Mouse (Mus musculus): Measurements from ENCODE around the gene Gm9508.

The Gm9508 gene

DNA sequence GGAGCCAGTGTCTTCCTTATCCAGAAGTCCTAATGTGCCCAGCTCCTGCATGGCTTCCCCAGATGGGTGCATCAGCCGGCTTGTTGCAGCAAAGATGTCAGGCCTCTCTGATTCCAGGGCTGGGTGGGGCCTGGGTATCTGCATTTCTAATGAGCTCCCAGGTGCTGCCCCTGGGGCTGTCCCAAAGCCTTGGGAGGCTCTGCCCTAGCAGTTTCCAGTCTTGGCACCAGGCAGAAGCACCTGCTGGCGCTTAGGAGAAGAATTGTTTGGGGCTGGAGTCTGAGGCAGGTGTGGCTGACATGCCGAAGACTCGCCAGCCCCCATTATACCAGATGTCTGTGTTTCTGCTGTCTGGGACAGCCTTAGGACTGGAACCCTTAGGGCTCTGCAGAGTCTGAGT lies 26.3 kb downstream of the Gm9508 start:
- no peak for DNase-seq (ENCODE audit: low read depth)

DNA sequence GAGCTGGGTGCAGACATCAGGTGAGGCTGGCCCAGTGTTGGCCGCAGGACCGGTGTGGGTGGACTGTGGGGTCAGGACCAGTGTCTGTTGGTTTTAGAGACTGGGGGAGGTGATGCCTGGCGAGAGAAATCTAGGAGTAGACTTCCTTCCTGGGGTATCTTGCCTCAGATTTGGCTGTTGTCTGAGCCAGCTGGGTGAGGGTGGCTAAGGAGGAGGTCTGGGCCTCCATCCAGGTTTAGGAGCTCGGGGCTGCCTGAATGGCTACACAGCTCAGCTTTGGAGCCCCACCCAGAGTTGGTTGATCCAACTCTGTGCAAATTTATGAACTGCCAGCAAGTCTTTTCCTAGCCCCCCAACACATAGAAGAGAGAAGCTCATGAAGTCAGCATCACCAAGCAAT lies 29.6 kb downstream of the Gm9508 start:
- DNase-seq (ENCODE audit: low read depth): peak; percentile 10

DNA sequence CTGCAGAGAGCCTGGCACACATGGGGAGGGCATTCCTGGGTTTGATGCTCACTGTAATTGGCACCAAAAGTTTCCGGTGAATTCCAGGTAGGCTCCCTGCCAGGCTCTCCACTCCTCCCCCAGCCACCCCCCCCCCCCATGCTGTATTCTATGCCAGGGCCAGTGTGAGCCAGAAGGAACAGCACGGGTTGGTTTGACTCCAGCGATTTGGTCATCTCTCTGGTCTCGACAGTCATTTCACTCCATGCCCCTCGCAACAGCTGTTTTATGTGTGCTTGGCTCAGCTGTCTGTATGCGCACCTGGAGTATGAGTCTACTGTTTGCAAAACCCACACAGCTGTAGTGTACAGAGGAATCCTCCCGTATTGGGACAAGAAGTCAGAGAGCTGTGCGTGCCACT lies 30.7 kb downstream of the Gm9508 start:
- peak; percentile 53 for DNase-seq (ENCODE audit: low read depth)

DNA sequence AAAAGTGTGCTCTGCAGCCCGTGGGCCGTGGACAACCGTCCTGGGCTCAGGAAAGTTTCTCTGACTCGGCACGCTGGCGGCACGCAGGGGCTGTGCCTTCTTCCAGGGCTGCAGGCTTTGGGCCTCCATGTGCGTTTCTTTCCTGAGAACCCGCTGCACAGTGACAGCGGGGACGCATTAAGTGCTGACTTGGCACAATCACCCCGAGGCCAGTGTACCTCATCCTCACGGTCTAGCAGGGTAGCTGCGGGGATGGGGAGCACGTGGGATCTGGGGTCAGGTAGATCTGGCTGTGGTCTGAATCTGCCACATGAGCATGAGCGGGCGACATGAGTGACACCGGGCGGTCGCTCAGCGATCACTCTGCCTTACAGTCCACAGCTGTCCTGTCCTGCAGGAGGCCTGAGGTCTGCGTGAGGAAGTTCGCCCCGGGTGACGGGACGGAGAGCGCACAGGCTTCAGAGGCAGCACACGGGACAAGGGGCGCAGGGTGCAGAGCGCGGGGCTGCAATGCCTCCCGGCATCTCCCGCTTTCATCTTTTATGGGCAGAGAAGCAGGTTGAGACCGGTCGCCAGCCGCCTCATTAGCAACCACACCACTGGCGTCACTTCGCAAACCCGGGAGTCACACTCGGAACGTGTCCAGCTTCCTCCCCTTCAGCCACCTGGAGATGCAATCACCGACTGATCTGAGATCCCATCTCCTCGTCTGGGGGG lies 32.9 kb downstream of the Gm9508 start:
- DNase-seq (ENCODE audit: low read depth): no peak

DNA sequence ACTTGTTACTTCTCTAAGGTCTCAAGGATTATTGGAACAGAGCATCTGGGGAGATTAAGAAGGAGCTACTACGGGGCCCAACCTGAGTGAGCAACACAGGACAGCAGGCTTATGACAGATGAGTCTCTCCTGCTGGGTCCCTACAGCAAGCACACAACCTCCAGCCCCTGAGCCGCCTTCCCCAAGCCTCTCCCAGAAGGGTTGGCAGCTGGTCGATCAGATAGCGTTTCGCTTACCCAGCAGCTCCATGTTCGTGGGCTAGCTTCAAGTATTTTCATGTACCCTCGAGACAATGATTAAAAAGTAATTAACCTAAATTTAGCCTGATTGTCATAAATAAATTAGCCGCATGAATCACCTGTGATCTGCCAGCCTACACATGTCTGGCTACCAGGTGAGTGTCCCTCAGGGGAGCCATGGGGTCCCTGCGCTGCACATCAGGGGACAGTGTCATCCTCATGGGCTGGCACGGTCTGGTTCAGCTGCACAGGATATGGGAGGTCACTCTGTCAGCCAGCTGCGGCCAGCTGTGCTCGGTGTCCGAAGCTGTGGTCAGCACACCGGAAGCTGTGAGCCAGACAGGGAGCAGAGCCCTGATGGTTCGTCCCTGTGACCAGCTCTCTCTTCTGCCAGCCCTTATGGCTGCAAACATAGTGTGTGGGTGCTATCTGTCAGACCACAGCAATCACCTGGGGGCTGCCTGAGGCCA lies 38.6 kb downstream of the Gm9508 start:
- no peak for DNase-seq (ENCODE audit: low read depth)

DNA sequence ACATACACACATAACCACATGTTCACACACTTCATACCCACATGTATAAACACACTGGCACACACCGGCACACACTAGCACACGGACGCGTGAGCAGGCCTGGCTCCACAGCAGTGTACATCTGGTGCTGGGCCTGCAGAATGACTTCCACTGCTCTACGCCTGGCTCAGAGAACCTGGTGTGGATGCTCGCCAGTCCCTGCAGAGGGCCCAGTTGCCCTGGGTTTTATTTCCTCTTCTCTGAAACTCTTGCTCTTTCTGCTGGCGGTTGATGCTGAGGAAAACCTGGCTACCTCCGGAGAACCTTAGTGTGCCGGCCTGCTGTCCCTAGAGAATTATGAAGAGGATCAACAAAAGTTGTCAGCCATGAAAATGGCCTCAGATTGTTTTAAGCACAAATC lies 45.0 kb downstream of the Gm9508 start:
- no peak for DNase-seq (ENCODE audit: low read depth)

DNA sequence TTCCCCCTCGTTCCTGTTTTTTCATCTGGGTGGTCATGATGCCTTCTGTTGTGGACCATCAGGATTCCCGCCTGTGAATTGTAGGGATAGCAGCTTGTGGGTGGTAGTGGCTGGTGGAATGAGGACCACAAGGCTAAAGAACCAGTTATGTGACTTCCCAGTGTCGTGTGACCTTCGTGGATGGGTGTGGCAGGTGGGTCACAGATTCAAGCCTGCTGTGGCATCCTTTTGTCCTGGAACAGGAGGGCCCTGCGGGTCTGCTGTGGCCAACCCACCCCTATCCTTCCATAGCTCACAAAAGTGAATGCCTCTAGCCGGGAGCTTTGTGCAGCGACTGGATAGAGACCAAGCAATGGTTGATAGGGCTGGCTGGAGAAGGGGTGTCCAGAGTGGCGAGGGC lies 49.1 kb downstream of the Gm9508 start:
- no peak for DNase-seq (ENCODE audit: low read depth)

DNA sequence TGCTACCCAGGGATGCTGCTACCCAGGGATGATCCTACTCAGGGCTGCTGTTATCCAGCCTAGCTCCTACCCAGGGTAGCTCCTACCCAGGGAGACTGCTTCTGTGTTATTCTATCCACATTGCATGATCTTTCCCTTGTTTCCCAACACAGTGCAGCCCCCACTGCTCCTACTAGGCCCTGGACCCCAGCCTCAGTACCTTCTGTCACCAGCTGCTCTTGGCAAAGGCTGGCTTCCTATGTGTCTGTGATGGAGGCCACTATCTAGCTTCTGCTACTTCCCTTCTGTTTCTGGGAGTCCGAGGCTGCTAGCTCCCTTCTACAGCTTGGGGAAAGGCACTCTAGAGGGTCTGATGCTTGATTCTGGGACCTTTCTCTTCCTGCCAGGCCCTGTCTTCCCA lies 49.6 kb downstream of the Gm9508 start:
- no peak for DNase-seq (ENCODE audit: low read depth)

All from fibroblast of lung, adult 2 months (primary cell).